In the genomic region with DNA sequence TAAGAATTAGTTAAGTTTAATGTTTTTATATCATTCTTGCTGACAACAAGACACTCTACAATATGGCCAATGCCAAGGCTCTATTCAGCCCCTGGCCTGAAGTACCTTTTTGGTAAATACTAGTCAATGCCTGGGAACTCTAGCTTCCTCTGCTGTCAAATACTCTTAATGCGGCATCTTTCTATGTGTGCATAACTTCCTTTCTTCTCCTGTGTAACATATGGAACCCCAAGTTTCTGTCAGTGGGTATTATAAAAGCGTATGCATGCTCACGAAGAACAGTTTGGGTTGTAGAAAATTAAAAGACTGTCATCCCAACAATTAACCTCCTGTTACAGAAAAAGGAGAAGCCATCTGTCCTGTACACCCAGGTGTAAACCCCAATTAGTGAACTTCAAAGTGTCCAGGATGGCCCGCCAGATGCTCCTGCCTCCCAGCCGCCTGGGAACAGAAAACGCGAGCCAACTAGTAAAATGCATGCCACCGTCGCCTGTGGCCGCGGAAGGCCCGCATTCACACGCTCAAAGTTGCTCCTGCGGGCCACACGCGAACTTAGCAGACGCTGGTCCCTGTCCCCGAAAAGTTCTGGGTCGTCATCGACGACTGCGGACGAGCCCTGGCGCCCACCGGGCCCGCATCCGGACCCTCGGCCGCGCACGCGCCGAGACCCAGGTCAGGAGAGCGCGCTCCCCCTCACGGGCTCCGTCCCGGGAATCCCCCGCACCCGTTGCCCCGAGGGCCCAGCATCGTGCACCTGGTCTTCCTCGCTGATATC, we compare ENCODE assay signal across 8 mouse cellular contexts. TPM values are rescaled to one million over a fixed set of nuclear protein-coding genes. Genes with fewer than 3 reads are reported as not detected.
DNase-seq lines count a peak whose midpoint lies in the region; ATAC-seq and TF ChIP-seq lines count a peak whose summit lies in the region.

No protein-coding gene starts in this region.

- peak overlapping the region; percentile 82 for H3K27ac ChIP-seq in kidney, embryonic 16.5 days (ENCODE audit: low read length)
- peak overlapping the region; percentile 71 for H3K27ac ChIP-seq in heart, postnatal 0 days (ENCODE audit: low read depth)
- peak overlapping the region; percentile 94 for H3K27ac ChIP-seq in midbrain, embryonic 10.5 days (replicated peaks)

- no peak for TF ChIP-seq EP300 in heart, postnatal 0 days (IDR thresholded peaks at IDR 0.05; ENCODE audit: low read depth)

- under 1% methylated on average over 43 of the region's 43 CpGs for WGBS in kidney, embryonic 16.5 days
- under 1% methylated on average over 43 of the region's 43 CpGs for WGBS in heart, postnatal 0 days
- under 1% methylated on average over 43 of the region's 43 CpGs for WGBS in midbrain, embryonic 10.5 days

- ATAC-seq in kidney, embryonic 16.5 days (ENCODE audit: low FRiP score, low TSS enrichment), result peak; percentile 75; the same call in 1 of the 2 replicates
- peak; percentile 43 for ATAC-seq in activated CD4-positive, CD25-positive, alpha-beta regulatory T cell, adult 4 months
- ATAC-seq in heart, postnatal 0 days (ENCODE audit: insufficient read depth, low read depth), result peak; percentile 74

- H3K4me1 ChIP-seq in kidney, embryonic 16.5 days (ENCODE audit: insufficient read depth, low read length), result peaks cover 25% of the 10 kb centered on the region
- peaks cover 9% of the 10 kb centered on the region; the same call in 1 of the 2 replicates for H3K4me1 ChIP-seq in heart, postnatal 0 days (ENCODE audit: control insufficient read depth, insufficient read depth)
- H3K4me1 ChIP-seq in midbrain, embryonic 10.5 days, result peaks cover 22% of the 10 kb centered on the region

- H3K9ac ChIP-seq in kidney, embryonic 16.5 days (replicated peaks; ENCODE audit: low read length), result peak overlapping the region; percentile 95
- peak overlapping the region; percentile 95 for H3K9ac ChIP-seq in heart, postnatal 0 days (replicated peaks; ENCODE audit: low read depth, low read length)

- H3K4me3 ChIP-seq in kidney, embryonic 16.5 days (ENCODE audit: low read length), result peak overlapping the region; percentile 91
- H3K4me3 ChIP-seq in heart, postnatal 0 days (ENCODE audit: low read depth, low read length), result peak overlapping the region; percentile 98
- H3K4me3 ChIP-seq in midbrain, embryonic 10.5 days, result peak overlapping the region; percentile 98

- no peak for TF ChIP-seq CTCF in heart, postnatal 0 days (IDR thresholded peaks at IDR 0.05; ENCODE audit: low read depth)

- no peak for DNase-seq in kidney, adult 8-10 months
- no peak for DNase-seq in heart, postnatal 0 days (ENCODE audit: low spot score)
- DNase-seq in midbrain, embryonic 10.5 days (ENCODE audit: low spot score), result no peak
- DNase-seq in frontal cortex, postnatal 14 days (ENCODE audit: low spot score in 2 of 2), result no peak
- DNase-seq in T-cell, adult 2 months (ENCODE audit: low spot score), result no peak
- DNase-seq in right cerebral cortex, postnatal 10 days (ENCODE audit: low spot score in 2 of 2), result no peak

- no peaks in the 10 kb centered on the region for H3K27me3 ChIP-seq in kidney, embryonic 16.5 days (ENCODE audit: insufficient read depth, low read length)
- H3K27me3 ChIP-seq in heart, postnatal 0 days (ENCODE audit: control insufficient read depth, insufficient read depth, low read length), result no peaks in the 10 kb centered on the region
- H3K27me3 ChIP-seq in midbrain, embryonic 10.5 days (ENCODE audit: low read depth, poor library complexity, severe bottlenecking), result no peaks in the 10 kb centered on the region

- no peaks in the 10 kb centered on the region for H3K9me3 ChIP-seq in kidney, embryonic 16.5 days (ENCODE audit: low read length)
- no peaks in the 10 kb centered on the region for H3K9me3 ChIP-seq in heart, postnatal 0 days (replicated peaks; ENCODE audit: control insufficient read depth, low read length)
- H3K9me3 ChIP-seq in midbrain, embryonic 10.5 days (replicated peaks), result no peaks in the 10 kb centered on the region

- peaks cover 18% of the 10 kb centered on the region for H3K36me3 ChIP-seq in kidney, embryonic 16.5 days (ENCODE audit: insufficient read depth, low read length)
- peaks cover 23% of the 10 kb centered on the region for H3K36me3 ChIP-seq in heart, postnatal 0 days (replicated peaks; ENCODE audit: control insufficient read depth, insufficient read depth, low read length)
- H3K36me3 ChIP-seq in midbrain, embryonic 10.5 days, result peaks cover 26% of the 10 kb centered on the region

- H3K4me2 ChIP-seq in kidney, embryonic 16.5 days (replicated peaks; ENCODE audit: low read depth, low read length), result peak overlapping the region; percentile 85
- peak overlapping the region; percentile 75 for H3K4me2 ChIP-seq in heart, postnatal 0 days (ENCODE audit: low read depth, low read length)

RNA-seq across cellular contexts. Expression of a gene that starts 0.5 kb away (rescaled TPM):
- 332 and 352 TPM in 2 replicates for polyA plus RNA-seq in kidney, embryonic 16.5 days (2015; fragmentation: Nextera tagmentation; extraction: Ambion mirVana)
- polyA plus RNA-seq in activated CD4-positive, CD25-positive, alpha-beta regulatory T cell, adult 4 months (2017; shearing (Covaris generic)), result 100 to 1,000 TPM; 394 to 437 TPM
- 132 and 139 TPM in 2 replicates for total RNA-seq in heart, postnatal 0 days (2014; rRNA removed; ENCODE audit: low replicate concordance)
- 235 and 241 TPM in 2 replicates for polyA plus RNA-seq in heart, postnatal 0 days (2015; fragmentation: Nextera tagmentation; extraction: Ambion mirVana)
- polyA plus RNA-seq in midbrain, embryonic 10.5 days (2016; fragmentation: Nextera tagmentation; extraction: Ambion mirVana), result 285 and 314 TPM in 2 replicates
